Mouse (Mus musculus): ENCODE measurements around the gene Rfx6. TPM values are rescaled to one million over a fixed set of nuclear protein-coding genes. Genes with fewer than 3 reads are reported as not detected.

Gene Rfx6
- total and polyA plus RNA-seq, 3 experiments: not detected

- Histone ChIP-seq H3K9ac (ENCODE audit: low read depth, low read length) (no peak overlapping the region), H3K27me3 (ENCODE audit: control insufficient read depth, insufficient read depth, low read length) (peaks cover 1% of the 10 kb centered on the region; the same call in 1 of the 2 replicates), H3K4me3 (no peak overlapping the region), H3K36me3 (ENCODE audit: control insufficient read depth, insufficient read depth, low read length) (no peaks in the 10 kb centered on the region), H3K4me1 (ENCODE audit: control insufficient read depth, insufficient read depth, low read length) (no peaks in the 10 kb centered on the region), H3K27ac (no peak overlapping the region), H3K79me2 (replicated peaks; ENCODE audit: control insufficient read depth, insufficient read depth, low read length) (no peaks in the 10 kb centered on the region)
- WGBS: 62% methylated on average over 4 of the region's 4 CpGs
- intact Hi-C loops (cut with DNase I): no loop called here
- no peak for DNase-seq
- TF ChIP-seq CTCF (IDR thresholded peaks at IDR 0.05): no peak
- TF ChIP-seq POLR2A (IDR thresholded peaks at IDR 0.05; ENCODE audit: insufficient read depth, low read depth, low read length): no peak
- TF ChIP-seq EP300 (IDR thresholded peaks at IDR 0.05; ENCODE audit: insufficient read depth, low read depth, low read length): no peak
These were observed 6.0 kb upstream of the Rfx6 start for GRCm38 (mm10) chr10:51671583-51671982.

- H3K36me3 ChIP-seq (ENCODE audit: control insufficient read depth, insufficient read depth, low read length): no peaks in the 10 kb centered on the region
These were observed 5.3 kb upstream of the Rfx6 start for GRCm38 (mm10) chr10:51672082-51672779.

GRCm38 (mm10) chr10:51678251-51678639, 689 bp downstream of the Rfx6 start:
- no peak for DNase-seq
- no peaks in the 10 kb centered on the region for H3K4me1 ChIP-seq (ENCODE audit: control insufficient read depth, insufficient read depth, low read length)
- 9% methylated on average over 10 of the region's 10 CpGs for WGBS
- no peak overlapping the region for H3K9ac ChIP-seq (ENCODE audit: low read depth, low read length)
- no peak overlapping the region for H3K27ac ChIP-seq
- H3K4me3 ChIP-seq: no peak overlapping the region
- H3K79me2 ChIP-seq (replicated peaks; ENCODE audit: control insufficient read depth, insufficient read depth, low read length): no peaks in the 10 kb centered on the region
- intact Hi-C loops (cut with DNase I): no loop called here
- peaks cover 3% of the 10 kb centered on the region for H3K27me3 ChIP-seq (ENCODE audit: control insufficient read depth, insufficient read depth, low read length)
- no peaks in the 10 kb centered on the region for H3K36me3 ChIP-seq (ENCODE audit: control insufficient read depth, insufficient read depth, low read length)
- TF ChIP-seq CTCF (IDR thresholded peaks at IDR 0.05) (no peak), POLR2A (IDR thresholded peaks at IDR 0.05; ENCODE audit: insufficient read depth, low read depth, low read length) (no peak), EP300 (IDR thresholded peaks at IDR 0.05; ENCODE audit: insufficient read depth, low read depth, low read length) (no peak)

More at GRCm38 (mm10) chr10:51672082-51672779, 5.3 kb upstream of the Rfx6 start:
- no peak overlapping the region for H3K4me3 ChIP-seq
- H3K4me1 ChIP-seq (ENCODE audit: control insufficient read depth, insufficient read depth, low read length): no peaks in the 10 kb centered on the region
- no peak overlapping the region for H3K27ac ChIP-seq
- peaks cover 1% of the 10 kb centered on the region; the same call in 1 of the 2 replicates for H3K27me3 ChIP-seq (ENCODE audit: control insufficient read depth, insufficient read depth, low read length)
- no peak overlapping the region for H3K9ac ChIP-seq (ENCODE audit: low read depth, low read length)
- intact Hi-C loops (cut with DNase I): no loop called here
- 27% methylated on average over 1 of the region's 1 CpGs for WGBS
- H3K79me2 ChIP-seq (replicated peaks; ENCODE audit: control insufficient read depth, insufficient read depth, low read length): no peaks in the 10 kb centered on the region
- TF ChIP-seq EP300 (IDR thresholded peaks at IDR 0.05; ENCODE audit: insufficient read depth, low read depth, low read length) (no peak), CTCF (IDR thresholded peaks at IDR 0.05) (no peak), POLR2A (IDR thresholded peaks at IDR 0.05; ENCODE audit: insufficient read depth, low read depth, low read length) (no peak)
- DNase-seq: no peak

- no peak for TF ChIP-seq CTCF (IDR thresholded peaks at IDR 0.05)
- TF ChIP-seq EP300 (IDR thresholded peaks at IDR 0.05; ENCODE audit: insufficient read depth, low read depth, low read length): no peak
- no peak for TF ChIP-seq POLR2A (IDR thresholded peaks at IDR 0.05; ENCODE audit: insufficient read depth, low read depth, low read length)
- intact Hi-C loops (cut with DNase I): no loop called here
- no peaks in the 10 kb centered on the region for H3K36me3 ChIP-seq (ENCODE audit: control insufficient read depth, insufficient read depth, low read length)
- no peak overlapping the region for H3K27ac ChIP-seq
- no peak overlapping the region for H3K4me3 ChIP-seq
- H3K9ac ChIP-seq (ENCODE audit: low read depth, low read length): no peak overlapping the region
- H3K27me3 ChIP-seq (ENCODE audit: control insufficient read depth, insufficient read depth, low read length): no peaks in the 10 kb centered on the region
- DNase-seq: no peak
- H3K4me1 ChIP-seq (ENCODE audit: control insufficient read depth, insufficient read depth, low read length): no peaks in the 10 kb centered on the region
- H3K79me2 ChIP-seq (replicated peaks; ENCODE audit: control insufficient read depth, insufficient read depth, low read length): no peaks in the 10 kb centered on the region
- 54% methylated on average over 3 of the region's 3 CpGs for WGBS
These were observed 43.3 kb downstream of the Rfx6 start for GRCm38 (mm10) chr10:51720904-51721303.

- H3K27ac ChIP-seq: no peak overlapping the region
- H3K4me1 ChIP-seq (ENCODE audit: control insufficient read depth, insufficient read depth, low read length): no peaks in the 10 kb centered on the region
- intact Hi-C loops (cut with DNase I): no loop called here
- TF ChIP-seq EP300 (IDR thresholded peaks at IDR 0.05; ENCODE audit: insufficient read depth, low read depth, low read length) (no peak), CTCF (IDR thresholded peaks at IDR 0.05) (no peak), POLR2A (IDR thresholded peaks at IDR 0.05; ENCODE audit: insufficient read depth, low read depth, low read length) (no peak)
- no peak overlapping the region for H3K4me3 ChIP-seq
- no peaks in the 10 kb centered on the region for H3K36me3 ChIP-seq (ENCODE audit: control insufficient read depth, insufficient read depth, low read length)
- no peak overlapping the region for H3K9ac ChIP-seq (ENCODE audit: low read depth, low read length)
- no peaks in the 10 kb centered on the region for H3K79me2 ChIP-seq (replicated peaks; ENCODE audit: control insufficient read depth, insufficient read depth, low read length)
- no peak for DNase-seq
- 78% methylated on average over 5 of the region's 5 CpGs for WGBS
- no peaks in the 10 kb centered on the region for H3K27me3 ChIP-seq (ENCODE audit: control insufficient read depth, insufficient read depth, low read length)
These were observed 83.9 kb downstream of the Rfx6 start for GRCm38 (mm10) chr10:51761436-51761835.

GRCm38 (mm10) chr10:51763241-51763640, 85.7 kb downstream of the Rfx6 start:
- no peak overlapping the region for H3K27ac ChIP-seq
- no peak for DNase-seq
- TF ChIP-seq EP300 (IDR thresholded peaks at IDR 0.05; ENCODE audit: insufficient read depth, low read depth, low read length) (no peak), CTCF (IDR thresholded peaks at IDR 0.05) (no peak), POLR2A (IDR thresholded peaks at IDR 0.05; ENCODE audit: insufficient read depth, low read depth, low read length) (no peak)
- no peaks in the 10 kb centered on the region for H3K36me3 ChIP-seq (ENCODE audit: control insufficient read depth, insufficient read depth, low read length)
- no peaks in the 10 kb centered on the region for H3K79me2 ChIP-seq (replicated peaks; ENCODE audit: control insufficient read depth, insufficient read depth, low read length)
- 89% methylated on average over 2 of the region's 2 CpGs for WGBS
- H3K4me1 ChIP-seq (ENCODE audit: control insufficient read depth, insufficient read depth, low read length): no peaks in the 10 kb centered on the region
- intact Hi-C loops (cut with DNase I): no loop called here
- no peaks in the 10 kb centered on the region for H3K27me3 ChIP-seq (ENCODE audit: control insufficient read depth, insufficient read depth, low read length)
- no peak overlapping the region for H3K4me3 ChIP-seq
- H3K9ac ChIP-seq (ENCODE audit: low read depth, low read length): no peak overlapping the region

Measured in heart, adult 2 months (tissue).